Mouse (Mus musculus): ENCODE data around the gene Cfap43.

DNA sequence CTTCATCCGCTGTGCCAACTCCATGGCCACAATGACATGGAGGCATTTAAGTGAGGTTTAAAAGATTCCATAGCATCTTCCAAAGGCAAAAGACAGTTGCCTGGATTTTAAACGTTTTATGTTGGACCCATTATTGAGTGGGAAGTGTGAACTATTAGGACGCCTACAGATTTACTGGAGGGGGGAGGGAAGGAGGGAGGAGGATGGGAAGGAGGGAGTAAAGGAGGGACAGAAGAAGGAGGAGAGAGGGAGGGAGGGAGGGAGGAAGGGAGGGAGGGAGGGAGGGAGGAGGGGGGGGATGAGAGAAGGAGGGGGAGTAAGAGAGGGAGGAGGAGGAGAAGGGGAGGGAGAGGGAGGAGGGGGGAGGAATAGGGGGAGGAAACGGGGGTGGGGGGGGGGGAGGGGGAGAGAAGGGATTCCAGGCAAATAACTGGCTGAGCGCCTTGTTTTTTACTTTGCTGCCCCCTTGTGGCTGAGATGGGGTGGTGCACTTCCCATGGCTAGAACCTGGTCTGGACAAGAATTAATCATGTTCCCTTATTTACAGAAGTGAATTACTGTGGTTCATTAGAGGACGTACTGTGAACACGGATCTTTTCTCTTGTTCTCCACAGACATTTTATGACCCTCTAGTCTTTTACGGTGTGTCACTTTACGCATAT, 98.1 kb downstream of the Cfap43 start:
- TF ChIP-seq CTCF (IDR thresholded peaks at IDR 0.05; ENCODE audit: low read depth, low read length) (peak; percentile 74; the same call in 1 of the 2 replicates), POLR2A (IDR thresholded peaks at IDR 0.05; ENCODE audit: extremely low read depth, insufficient read depth, low read length) (no peak)

All from liver, adult 2 months (tissue).